Mouse (Mus musculus): ENCODE data around the gene Slc12a6.

GRCm38 (mm10) chr2:112276870-112277269 lies 11.2 kb downstream of the Slc12a6 start:
- TF ChIP-seq CTCF (IDR thresholded peaks at IDR 0.05; ENCODE audit: borderline replicate concordance, insufficient read depth, low read depth, low read length): no peak
- no peak for TF ChIP-seq POLR2A (IDR thresholded peaks at IDR 0.05; ENCODE audit: borderline replicate concordance, insufficient read depth, low read length)
